Mouse (Mus musculus) embryonic fibroblast, embryonic 13.5 days (primary cell): ENCODE measurements around the gene Tmsb15b1.

Experiments
- CTCF ChIP-seq: IDR thresholded peaks from 2 replicates; pipeline ENCODE4 v1.5.1; 2011; ENCODE audit warnings: mild to moderate bottlenecking, control low read depth, low read length, moderate library complexity, borderline replicate concordance; ENCODE audit not compliant: insufficient read depth
- POLR2A ChIP-seq: IDR thresholded peaks from 2 replicates; pipeline ENCODE4 v1.6.1; 2011; ENCODE audit warnings: low read depth, mild to moderate bottlenecking, control low read depth, low read length, moderate library complexity

- TF ChIP-seq CTCF (no peak), POLR2A (no peak)
These were observed 14.6 kb upstream of the Tmsb15b1 start for GRCm38 (mm10) chrX:136991274-136991673.
